Mouse (Mus musculus) adrenal gland, postnatal 10 days (tissue): ENCODE results near the gene B2m. TPM values are rescaled to one million over a fixed set of nuclear protein-coding genes. Genes with fewer than 3 reads are reported as not detected.

Source experiments
- DNase-seq: peaks from one replicate; pipeline ENCODE4 v3.0.0; 2021; ENCODE audit warnings: mixed read lengths
- total RNA-seq, 2 experiments: library from RNA; stranded (reverse); gene quantifications; 2 replicates each; pipeline ENCODE4 v1.2.3; 2021

B2m gene
- total RNA-seq, 2 experiments from 2014 or later, result 300 to 427 TPM

- no peak for DNase-seq
Observed at GRCm38 (mm10) chr2:122149316-122149715, 1.8 kb downstream of the B2m start.

GRCm38 (mm10) chr2:122149716-122150115 is 2.2 kb downstream of the B2m start:
- DNase-seq, result no peak

GRCm38 (mm10) chr2:122151221-122151620 is 3.7 kb downstream of the B2m start:
- DNase-seq, result no peak

GRCm38 (mm10) chr2:122152850-122153249 is 5.4 kb downstream of the B2m start:
- DNase-seq, result no peak

GRCm38 (mm10) chr2:122153681-122154365 is 6.3 kb downstream of the B2m start:
- no peak for DNase-seq

GRCm38 (mm10) chr2:122154479-122154878 is 7.0 kb downstream of the B2m start:
- DNase-seq, result no peak

GRCm38 (mm10) chr2:122155292-122155691 is 7.8 kb downstream of the B2m start:
- DNase-seq, result no peak

- no peak for DNase-seq
Observed at GRCm38 (mm10) chr2:122156051-122156700, 8.7 kb downstream of the B2m start.

GRCm38 (mm10) chr2:122157561-122157960 is 10.1 kb downstream of the B2m start:
- no peak for DNase-seq

- no peak for DNase-seq
Observed at GRCm38 (mm10) chr2:122158362-122158802, 10.9 kb downstream of the B2m start.

- DNase-seq, result no peak
Observed at GRCm38 (mm10) chr2:122159667-122160066, 12.2 kb downstream of the B2m start.

GRCm38 (mm10) chr2:122160680-122161079 is 13.2 kb downstream of the B2m start, which contains the start of gene Trim69:
Trim69 (plus strand) TSS chr2:122160700.
- DNase-seq, result peak; percentile 90

- DNase-seq, result no peak
Observed at GRCm38 (mm10) chr2:122161542-122161941, 14.1 kb downstream of the B2m start.

- DNase-seq, result no peak
Observed at GRCm38 (mm10) chr2:122162529-122162928, 15.0 kb downstream of the B2m start.

GRCm38 (mm10) chr2:122163430-122164195 is 16.1 kb downstream of the B2m start:
- DNase-seq, result no peak

GRCm38 (mm10) chr2:122164293-122164692 is 16.8 kb downstream of the B2m start:
- DNase-seq, result no peak

GRCm38 (mm10) chr2:122171292-122171691 is 23.8 kb downstream of the B2m start:
- no peak for DNase-seq

- no peak for DNase-seq
Observed at GRCm38 (mm10) chr2:122172188-122172587, 24.7 kb downstream of the B2m start.

- DNase-seq, result no peak
Observed at GRCm38 (mm10) chr2:122180051-122180822, 32.8 kb downstream of the B2m start.

GRCm38 (mm10) chr2:122185086-122185485 is 37.6 kb downstream of the B2m start:
- no peak for DNase-seq

GRCm38 (mm10) chr2:122186106-122186505 is 38.6 kb downstream of the B2m start, which contains the start of the genes Patl2 and Terb2:
Patl2 (minus strand) TSS chr2:122186189.
Terb2 (plus strand) TSS chr2:122186272.
- no peak for DNase-seq

- DNase-seq, result no peak
Observed at GRCm38 (mm10) chr2:122186751-122187150, 39.3 kb downstream of the B2m start.
